Mouse (Mus musculus): ENCODE data around the gene Fam229a.

The Fam229a gene

DNA sequence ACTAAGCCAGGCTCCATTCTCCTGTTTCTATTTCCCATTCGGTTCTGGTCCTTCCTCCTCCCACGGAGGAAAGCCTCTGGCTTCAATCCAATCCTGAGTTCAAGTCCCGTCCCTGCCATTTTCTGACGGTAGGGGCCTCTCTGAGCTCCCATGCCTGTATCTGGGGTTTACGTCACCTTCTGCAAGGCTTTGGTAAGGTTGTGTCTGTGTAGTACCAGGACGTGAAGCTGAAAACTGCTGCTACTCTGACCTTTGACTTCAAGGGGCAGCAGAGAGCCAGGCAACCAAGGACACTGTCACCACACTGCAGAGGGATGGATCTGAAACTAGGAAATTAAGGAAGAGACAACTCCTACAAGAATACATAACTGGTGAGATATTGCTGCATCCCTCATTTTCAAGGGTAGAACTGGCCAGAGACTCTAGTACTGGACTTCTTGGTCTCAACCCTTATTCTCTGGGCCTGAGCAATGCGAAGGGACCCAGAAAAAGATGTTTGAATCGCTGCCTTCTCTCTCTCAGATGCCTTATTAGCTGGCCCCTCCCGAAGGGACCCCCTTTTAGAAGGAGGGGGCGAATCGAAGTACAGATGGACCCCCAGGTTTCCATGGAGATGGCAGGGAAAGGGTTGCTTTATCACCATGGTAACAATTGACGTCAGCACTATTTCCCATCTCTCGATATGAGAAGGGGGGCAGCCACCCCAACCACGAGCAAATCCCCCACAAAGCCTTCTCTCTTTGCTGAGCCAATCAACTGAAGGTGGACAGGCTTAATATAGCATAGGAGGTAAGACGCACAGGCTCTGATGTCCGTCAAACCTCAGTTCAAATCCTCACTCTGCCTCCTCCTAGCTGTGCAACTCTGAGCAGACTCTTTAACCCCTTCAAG, 4.9 kb downstream of the Fam229a start:
- DNase-seq: no peak

DNA sequence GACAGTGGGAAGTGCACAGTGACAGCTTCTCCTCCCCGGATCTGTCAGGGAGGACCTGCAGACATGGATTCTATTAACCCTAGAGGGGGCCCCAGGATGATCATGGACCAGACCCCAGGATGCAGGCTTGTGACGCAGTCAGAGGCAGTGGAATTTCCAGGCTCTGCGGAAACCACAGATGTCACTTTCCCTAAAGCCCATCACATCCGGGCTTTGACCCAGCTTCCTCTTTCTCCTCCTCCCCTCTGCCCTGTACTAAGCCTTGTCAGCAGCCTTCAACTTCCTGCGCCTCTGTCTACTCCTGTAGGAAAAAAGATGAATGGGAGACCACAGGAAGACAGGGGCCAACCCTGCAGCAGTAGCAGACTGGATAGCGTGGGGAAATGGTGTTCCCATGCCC, 5.6 kb downstream of the Fam229a start:
- DNase-seq: no peak

DNA sequence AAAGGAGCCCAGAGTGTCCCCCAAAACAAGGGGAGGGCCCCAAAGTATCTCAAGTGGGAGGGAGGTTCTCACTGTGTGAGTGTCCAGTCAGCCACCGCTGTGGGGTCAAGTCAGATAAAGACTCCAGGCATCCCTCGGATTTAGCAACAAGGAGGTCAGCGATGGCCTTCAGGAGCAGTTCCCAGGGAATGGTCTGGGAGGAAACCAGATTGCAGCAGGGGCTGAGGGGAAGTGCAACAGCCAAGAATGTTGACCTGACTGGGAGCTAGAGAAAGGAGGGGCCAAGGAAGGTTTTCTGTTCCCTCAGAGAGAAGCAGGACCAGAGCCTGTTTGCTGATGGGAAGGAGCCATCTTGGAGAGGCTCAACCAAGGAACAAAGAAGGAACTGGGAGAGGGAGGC, 8.0 kb downstream of the Fam229a start:
- no peak for DNase-seq

DNA sequence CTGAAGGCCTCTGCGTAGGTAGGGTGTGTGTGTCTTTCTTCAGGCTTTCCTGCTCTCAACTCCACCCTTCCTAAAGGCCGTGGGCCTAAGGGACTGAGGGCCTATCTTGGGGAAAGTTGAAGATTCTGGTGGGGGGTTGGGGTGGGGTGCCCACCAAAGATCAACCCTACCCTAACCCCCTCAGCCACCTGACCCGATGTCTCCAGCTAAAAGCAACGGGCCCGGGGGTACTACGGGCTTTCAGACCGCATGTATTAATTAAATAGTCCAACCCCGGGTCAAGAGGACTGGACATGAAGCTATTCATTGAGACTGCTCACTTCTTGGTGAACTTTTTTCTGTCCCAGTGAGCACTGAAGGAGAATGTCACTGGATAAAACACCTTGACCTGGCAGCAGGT, 9.0 kb downstream of the Fam229a start:
- no peak for DNase-seq

DNA sequence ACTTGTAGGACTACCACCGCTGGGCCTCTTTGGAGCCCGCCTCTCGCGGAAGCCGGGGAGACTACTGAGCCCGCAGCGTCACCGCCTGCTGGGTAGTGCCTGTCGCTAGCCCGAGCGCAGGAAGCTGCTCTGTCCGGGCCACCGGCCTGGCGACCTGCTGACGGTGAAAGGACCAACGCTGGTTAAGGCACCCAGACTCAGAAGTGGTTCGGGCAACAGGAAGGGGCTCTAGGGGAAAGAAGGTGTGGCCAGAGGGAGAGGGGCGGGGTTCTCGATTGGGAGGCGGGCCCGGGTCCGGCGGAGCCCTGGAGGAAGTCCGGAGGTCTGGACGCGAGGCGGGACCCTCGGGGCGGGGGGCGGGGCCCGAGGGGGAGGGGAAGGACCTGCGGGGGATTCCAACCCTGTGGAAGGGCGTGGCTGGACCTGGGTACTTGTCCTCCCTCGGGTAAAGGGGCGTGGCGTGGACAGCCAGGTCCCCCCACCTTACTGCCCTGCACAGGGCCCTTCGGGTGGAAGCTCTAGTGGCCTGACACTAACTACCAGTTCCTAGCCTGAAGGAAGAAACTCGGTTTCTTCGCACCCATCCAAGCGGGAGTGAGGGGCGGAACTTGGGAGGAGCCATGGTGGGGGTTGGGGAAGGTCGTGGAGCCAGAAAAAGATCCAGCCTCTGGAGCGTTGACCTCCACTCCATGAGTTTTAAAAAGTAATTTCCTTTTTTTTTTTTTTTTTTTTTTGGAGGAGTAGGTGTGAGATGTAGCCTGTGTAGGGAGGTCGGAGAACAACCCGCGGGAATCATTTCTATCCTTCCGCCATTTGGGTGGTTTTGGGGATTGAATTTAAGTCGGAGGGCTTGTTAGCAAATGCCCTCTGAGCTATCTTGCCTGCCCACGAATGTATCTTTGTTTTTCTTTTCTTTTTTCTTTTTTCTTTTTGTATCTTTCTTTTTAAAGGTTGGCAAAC, 9.9 kb downstream of the Fam229a start:
- peak; percentile 30 for DNase-seq

DNA sequence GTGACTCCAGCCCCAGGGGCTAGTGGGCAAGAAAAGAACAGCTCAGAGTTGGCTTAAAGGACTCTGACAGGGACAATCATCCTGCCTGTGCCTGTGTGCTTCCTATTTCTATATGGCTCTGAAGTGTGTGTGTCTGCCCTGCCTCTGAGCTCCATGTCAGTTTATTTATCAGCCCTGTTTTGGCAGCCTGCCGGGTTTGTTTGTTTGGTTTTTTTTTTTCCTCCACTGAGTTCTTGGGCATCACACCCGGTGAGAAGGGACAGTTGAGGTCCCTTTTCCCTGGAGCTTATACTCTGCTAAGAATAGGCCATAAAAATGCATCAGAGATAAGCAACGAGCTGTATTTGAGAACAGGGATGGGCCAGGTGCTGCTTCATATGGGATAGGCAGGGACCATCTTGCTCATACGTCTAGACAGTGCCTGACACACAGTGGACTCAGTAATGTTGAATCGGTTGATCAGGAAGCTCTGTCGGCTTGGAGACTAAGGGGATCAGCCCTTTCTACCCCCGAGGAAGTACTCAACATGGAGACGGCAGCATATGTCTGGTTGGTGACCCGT, 11.4 kb downstream of the Fam229a start:
- DNase-seq: no peak

DNA sequence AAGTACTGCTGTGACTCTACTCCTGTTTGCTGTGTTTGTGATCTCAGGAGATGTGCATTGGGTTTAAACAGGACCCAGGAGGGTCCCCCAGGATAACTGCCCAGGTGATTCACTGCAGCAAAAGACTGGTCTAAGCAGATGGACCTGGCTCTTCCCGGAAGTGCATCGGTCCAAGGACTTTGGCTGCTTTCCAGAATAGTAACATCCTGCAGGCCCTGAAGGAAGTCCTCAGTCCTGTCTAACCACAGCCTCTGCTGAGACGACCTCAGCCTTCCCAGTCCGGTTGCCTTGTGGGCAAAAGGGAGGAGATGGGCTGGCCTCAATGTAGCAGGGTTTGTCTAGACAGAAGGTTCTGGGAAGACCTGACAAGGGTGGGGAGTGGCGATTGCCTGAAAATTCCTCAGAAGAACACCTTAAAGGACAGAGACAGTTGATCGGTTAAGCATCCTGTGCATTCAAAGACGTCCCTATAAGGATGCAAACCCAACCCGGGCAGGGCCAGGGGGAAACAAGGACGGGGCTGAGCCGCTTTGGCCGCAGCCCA, 12.0 kb downstream of the Fam229a start:
- DNase-seq: no peak

DNA sequence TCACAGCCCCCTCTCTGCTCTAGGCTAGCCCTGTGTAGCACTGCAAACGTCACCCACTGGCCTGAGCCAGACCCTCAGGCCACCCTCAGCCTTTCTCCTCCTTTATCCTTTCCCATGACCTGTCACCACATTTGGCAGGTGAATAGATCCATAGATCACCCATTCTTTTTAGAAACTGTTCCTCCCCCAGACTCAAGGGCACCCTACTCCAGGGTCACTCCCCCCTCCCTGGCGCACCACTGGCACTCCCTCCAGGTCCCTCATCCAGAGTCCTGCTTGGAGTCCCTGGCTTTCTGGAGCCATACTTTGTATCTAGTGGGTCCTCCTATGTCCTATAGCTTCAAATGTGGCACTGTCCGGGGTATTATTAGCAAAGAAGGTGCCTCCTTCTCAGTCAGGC, 14.5 kb downstream of the Fam229a start:
- no peak for DNase-seq

DNA sequence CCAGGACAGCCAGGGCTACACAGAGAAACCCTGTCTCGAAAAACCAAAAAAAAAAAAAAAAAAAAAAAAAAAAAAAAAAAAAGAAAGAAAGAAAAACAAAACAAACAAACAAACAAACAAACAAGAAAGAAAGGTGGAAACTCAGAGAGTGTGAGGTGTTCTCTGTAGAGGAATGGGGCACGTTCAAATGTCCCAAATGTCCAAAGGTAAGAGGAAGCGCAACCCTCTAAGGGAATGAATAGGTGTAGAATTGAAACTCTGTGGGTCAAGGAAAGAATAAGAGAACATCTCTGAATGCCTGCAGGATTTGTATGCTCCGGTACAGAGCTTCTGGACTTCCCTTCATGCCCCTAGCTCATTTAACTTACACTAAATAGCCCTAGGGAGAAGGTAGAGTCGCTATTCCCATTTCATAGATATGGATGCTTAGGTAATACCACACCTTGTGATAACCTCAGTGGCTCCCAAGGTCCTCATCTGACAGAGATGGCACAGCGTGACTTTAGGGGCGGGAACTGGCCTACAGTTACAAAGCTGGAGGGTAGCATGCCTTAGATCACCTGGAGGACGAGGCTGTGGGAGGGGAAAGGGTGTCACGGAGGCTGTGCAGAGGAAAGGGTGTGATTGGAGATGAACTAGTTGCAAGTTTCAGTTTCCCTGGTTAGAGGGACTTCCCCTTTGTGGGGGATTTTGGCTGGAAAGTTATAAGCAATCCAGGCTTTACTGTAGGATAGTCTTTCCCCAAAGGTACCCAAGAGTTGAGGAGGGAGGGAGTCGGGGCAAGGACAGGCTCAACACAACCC, 16.6 kb downstream of the Fam229a start:
- DNase-seq: no peak

DNA sequence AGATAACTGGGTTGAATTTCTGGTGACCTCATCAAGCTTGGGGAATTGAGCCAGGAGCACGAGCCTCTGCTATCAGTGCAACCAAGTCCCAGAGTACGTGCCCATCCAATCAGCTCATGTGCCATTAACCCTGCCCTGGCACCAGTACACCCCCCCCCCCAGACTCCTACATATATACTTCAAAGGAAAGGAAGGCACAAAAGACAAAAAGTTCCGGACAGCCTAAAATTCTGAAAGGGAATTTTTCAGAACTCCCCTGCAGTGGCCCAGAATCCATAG, 17.2 kb downstream of the Fam229a start:
- no peak for DNase-seq

DNA sequence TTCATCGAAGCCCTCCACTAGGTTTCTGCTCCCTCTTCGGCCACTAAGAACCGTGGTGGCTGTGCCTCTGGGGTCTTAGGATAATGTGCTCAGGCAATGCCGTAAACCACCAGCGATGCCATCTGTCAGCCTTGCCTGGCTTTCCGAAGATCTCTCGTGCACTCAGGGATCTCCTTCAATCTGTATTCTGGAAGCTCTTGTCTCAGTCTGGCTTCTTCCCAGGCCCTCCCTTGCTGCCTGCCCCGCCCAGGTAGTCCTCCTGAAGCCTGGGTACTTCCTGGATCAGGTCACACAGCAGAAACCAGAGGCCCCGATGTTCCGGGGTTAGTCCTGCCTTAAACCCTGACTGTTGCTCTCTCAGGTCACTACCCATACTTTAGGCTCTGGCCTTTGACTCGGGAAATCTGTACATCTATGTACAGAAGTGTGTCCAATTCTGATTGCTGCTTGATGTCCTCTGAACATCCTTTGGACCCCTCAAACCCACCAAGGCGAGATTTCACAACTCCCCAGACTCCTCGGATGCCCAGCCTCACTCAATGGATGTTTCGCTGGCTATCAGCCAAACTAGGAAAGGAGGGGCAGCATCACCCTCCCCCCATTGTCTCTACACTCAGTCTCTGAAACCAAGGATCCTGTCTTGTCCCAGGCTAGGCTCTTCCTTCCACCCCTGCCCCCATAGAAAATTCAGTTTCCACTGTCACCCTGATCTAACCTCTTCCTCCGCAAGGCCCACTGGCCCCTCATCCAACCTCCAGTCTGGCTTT, 18.0 kb downstream of the Fam229a start:
- DNase-seq: no peak

DNA sequence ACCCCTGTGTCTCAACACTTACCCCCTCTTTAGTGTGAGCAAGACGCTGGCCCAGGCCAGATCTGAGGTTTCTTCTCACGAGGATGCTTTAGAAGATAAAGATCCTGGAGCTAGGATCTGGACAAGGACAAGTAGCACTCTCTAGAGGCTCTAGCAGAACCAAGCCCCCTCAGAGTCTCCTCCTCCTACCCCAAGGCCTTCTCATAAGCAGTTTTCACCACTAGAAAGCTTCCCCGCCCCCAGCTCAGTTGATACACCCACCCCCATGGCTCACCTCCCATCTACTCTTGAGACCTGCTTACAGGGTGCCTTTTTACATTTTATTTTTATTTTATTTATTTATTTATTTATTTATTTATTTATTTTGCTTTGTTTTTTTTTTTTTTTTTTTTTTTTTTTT, 18.7 kb downstream of the Fam229a start:
- DNase-seq: no peak

DNA sequence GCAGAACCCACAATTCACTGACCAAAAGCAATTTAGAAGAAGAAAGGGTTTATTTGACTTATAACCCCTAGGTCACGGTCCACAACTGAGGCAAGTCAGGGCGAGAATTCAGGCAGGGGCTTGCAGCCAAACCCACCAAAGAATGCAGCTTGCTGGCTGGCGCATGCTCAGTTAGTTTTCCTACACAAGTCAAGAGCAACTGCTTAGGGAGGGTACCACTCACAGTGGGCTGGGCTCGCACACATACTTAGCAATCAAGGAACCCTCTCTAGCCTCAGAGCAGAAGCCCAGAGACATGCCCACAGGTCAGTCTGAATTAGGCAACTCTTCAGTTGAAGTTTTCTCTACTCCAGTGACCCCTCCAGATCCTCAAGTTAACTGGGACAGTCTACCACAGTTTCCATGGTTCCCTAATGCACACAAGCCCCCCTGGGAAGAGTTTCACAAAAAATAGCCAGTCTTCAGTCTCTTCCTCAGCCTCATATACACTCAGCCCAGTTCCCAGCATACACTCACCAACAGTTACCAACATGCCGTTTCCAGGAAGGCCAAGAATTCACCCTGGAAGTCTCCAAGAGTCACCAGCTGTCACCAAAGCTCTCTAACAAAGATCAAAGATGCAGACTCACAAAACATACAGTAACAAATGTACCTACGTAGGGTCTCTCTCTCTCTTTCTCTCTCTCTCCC, 19.9 kb downstream of the Fam229a start:
- no peak for DNase-seq

DNA sequence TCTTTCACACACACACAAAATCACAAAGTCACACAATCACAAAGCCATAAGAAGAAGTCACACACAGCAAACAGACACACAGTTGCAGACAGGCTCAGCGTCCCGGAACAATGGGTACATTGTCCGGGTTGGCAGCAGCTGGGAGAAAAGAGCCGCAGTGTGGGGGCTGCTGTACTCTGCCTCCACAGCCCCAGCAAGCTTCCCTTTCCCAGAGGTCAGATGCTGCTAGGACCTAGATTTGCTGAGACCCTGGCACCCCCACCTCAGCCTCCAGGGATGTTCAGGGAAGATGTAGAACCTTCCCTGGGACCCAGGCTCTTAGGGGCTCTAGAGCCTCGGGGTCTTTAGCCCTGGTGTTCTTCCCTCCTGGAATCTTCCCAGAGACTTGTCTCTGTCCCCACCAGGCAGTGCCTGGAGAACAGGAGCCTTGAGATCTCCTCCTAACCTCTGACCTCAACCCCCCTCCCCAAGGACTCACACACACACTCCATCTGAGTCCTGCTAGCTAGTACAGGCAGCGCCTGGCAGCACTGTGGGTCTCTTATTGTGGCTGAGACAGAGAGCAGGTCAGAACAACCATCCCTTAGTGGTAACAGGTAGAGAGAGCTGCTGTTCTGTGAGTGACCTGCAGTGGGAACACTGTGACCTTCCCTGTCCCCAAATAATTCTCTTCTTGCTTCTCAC, 20.6 kb downstream of the Fam229a start:
- no peak for DNase-seq

DNA sequence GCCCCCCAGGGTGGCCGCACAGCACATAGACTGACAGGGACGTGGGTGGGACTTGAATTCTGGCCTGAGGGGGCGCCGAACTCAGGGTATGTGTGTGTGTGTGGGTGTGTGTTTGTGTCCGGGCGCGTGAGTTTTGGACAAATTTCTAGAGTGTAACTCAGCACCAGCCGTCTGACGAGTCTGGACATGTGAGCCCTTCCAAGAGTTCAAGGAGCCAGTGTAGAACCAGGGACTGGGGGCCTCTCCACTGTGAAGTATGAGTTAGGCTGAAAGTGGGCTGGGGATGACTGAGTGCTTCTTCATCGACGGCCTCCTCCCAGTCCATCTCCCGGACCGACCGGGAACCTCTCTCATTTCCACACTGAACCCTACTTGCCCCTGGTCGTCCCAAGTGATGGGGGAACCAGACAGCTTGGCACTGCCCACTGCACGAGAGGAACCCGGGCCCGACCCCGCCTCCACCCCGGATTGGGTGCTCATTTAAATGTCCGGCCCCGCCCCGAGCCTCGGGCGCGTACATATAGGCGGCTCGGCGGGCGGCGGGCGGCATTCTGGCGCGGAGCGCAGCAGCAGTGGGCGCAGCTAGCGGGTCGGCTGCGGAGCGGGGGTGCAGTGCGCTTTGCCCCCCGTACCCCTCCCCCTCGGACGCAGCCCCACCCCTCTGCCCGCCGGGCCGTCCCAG, 22.2 kb downstream of the Fam229a start, which contains the start of gene Marcksl1:
TSS of gene Marcksl1 (plus strand) at position 496 of the 682 bp plus-strand sequence.
- no peak for DNase-seq

DNA sequence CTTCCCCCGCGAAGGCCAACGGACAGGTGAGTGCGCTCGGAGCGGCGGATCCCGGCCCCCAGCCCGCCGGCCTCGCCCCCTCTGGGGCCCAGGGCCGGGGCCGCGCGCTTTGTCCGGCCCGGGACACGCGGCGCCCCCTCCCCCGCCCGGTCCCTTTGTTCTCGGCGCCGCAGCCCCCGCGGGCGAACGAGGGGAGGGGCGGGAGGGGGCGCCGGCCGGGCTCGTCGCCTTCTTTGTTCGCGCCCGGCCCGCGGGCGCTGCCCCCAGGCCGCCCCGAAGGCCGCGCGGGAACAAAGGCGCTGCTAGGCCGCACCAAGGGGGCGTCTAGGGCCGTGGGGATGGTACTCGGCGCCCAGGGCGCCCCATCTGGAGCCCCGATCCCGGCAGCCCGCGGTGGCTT, 22.9 kb downstream of the Fam229a start:
- DNase-seq: no peak

DNA sequence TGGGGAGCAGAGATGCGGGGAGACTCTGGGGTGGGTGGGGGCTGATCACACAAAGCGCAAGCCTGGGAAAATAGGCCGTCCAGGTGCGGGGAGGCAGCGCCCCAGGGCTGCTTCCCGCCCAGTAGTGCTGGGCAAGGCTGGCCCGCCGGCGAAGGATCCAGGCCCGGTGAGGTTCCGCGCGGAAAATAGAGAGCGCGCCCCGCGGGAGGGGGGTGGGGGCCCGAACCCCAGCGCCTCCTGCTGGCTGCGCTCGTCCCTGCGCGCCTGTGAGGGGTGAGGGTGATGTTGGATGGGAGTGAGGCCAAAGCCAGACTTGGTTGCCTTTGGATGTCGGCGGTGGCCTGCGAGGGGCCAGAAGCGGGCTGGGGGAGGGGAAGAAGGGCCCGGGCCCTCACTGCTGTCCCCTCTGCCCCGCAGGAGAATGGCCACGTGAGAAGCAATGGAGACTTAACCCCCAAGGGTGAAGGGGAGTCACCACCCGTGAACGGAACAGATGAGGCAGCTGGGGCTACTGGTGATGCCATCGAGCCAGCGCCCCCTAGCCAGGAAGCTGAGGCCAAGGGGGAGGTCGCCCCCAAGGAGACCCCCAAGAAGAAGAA, 23.4 kb downstream of the Fam229a start:
- DNase-seq: no peak

DNA sequence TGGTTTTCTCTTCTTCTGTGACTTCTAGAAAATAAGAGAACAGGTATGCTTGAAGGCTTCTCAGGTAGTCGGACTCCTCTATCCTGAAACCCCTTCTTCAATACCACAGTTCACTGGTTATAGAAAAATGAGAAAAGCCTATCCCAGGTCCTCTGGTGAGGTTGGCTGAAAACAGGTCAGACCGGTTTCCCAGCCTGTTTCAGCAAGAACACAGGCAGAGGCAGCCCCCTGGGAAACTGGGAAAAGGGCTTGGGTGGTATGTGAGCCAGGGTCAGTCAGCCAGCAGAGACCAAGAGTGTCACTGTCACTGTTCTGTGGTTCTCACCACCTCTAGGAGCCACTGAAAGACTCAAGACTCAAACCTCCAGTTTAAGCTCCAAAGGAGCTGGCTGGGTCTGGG, 25.9 kb downstream of the Fam229a start:
- no peak for DNase-seq

DNA sequence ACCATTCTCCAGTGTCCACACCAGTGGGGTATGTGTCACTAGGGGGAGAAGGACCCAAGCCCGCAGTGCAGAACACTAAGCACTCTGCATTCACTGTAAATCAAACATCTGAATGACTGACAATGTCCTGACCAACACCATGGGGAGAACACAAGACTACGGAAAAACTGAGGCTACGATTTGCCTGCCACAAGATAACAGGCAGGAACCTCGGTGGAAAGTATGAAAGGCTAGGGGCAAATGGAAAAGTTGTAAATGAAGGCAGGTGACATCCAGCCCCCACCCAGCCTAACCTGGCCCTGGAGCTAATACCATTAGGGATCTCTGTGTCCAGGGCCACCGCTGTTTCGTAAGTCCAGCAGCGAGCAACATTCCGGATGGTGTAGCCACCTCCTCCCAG, 27.5 kb downstream of the Fam229a start:
- DNase-seq: no peak
